Mouse (Mus musculus): ENCODE measurements around the gene Serpini1. TPM values are rescaled to one million over a fixed set of nuclear protein-coding genes. Genes with fewer than 3 reads are reported as not detected.
"Not testable (repeated sequence)": the region's sequence is repeated elsewhere in the genome, so short reads cannot be mapped to it uniquely, and the experiment has no call there.

Gene Serpini1
- polyA plus RNA-seq, 1 experiment from 2014 or later: 3.9 TPM

- TF ChIP-seq CTCF (IDR thresholded peaks at IDR 0.05; ENCODE audit: low read depth) (no peak), EP300 (optimal IDR thresholded peaks at IDR 0.05) (no peak)
- Histone ChIP-seq H3K27ac (replicated peaks) (no peak overlapping the region), H3K4me2 (replicated peaks; ENCODE audit: low read depth) (no peak overlapping the region), H3K27me3 (ENCODE audit: control insufficient read depth, insufficient read depth, low read length) (no peaks in the 10 kb centered on the region), H3K9me3 (ENCODE audit: control insufficient read depth, low read length) (no peaks in the 10 kb centered on the region), H3K4me1 (replicated peaks; ENCODE audit: control insufficient read depth, insufficient read depth) (no peaks in the 10 kb centered on the region), H3K36me3 (ENCODE audit: control insufficient read depth, insufficient read depth, low read length) (no peaks in the 10 kb centered on the region), H3K9ac (ENCODE audit: low read length) (no peak overlapping the region), H3K4me3 (ENCODE audit: low read depth, low read length) (no peak overlapping the region)
- ATAC-seq (ENCODE audit: low FRiP score, low TSS enrichment) (no peak), DNase-seq (ENCODE audit: low spot score) (no peak)
Measured at GRCm38 (mm10) chr3:75647542-75647941, 90.2 kb downstream of the Serpini1 start.

DNA sequence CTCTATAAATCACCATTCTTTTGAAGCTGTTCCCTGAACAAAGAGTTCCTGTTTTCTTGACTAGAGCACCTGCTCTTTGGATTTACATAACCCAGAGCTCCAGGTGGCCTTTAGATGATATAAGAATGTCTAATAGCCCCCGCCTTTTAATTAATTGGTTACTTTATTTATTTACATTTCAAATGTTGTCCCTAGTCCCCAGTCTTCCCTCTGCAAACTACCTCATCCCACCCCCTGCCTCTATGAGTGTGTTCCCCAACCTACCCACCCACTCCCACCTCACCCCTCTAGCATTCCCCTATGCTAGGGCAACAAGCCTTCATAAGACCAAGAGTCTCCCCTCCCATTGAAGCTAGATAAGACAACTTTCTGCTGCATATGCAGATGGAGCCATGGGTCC is 90.9 kb downstream of the Serpini1 start:
- no peak for DNase-seq (ENCODE audit: low spot score)
- WGBS: 81% methylated on average over 1 of the region's 1 CpGs

DNA sequence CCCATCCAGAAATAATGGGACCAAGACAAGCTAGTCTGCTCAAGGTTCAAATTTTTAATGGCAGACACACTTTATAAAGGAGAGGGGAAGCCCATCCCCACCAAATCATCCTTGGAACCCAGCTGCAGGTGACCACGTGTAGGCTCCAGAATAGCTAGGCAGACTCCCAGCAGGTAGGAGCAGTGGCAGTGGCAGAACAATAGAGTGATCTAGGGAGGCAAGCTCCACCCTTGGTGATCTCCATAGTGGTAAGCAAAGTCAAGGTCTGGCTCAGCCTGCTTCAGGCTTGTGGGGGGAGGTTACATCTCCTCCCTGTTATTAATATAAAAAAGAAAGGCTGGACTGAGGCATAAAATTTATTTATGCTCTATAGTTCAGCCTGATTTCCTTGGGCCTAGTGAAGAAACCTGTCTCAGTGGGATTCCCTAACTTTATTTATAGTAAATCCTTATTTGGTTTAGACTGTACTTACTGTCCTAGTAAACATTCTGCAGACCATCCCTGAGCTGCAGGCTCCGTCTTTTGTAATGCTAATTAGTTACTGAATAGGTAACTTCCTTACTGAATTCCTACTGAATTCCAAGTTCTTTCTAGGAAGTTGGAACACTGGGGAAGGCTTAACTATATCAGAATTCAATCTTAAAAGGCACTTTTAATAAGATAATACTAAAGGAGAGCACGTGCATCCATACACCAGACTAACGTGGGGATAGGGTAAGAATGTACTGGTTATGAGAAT is 93.2 kb downstream of the Serpini1 start:
- not testable (repeated sequence) for H3K4me2 ChIP-seq (replicated peaks; ENCODE audit: low read depth); H3K27ac ChIP-seq (replicated peaks); H3K4me3 ChIP-seq (ENCODE audit: low read depth, low read length); ATAC-seq (ENCODE audit: low FRiP score, low TSS enrichment); H3K27me3 ChIP-seq (ENCODE audit: control insufficient read depth, insufficient read depth, low read length); H3K36me3 ChIP-seq (ENCODE audit: control insufficient read depth, insufficient read depth, low read length); DNase-seq (ENCODE audit: low spot score); H3K4me1 ChIP-seq (replicated peaks; ENCODE audit: control insufficient read depth, insufficient read depth); H3K9ac ChIP-seq (ENCODE audit: low read length); H3K9me3 ChIP-seq (ENCODE audit: control insufficient read depth, low read length)
- WGBS: 53% methylated on average over 4 of the region's 4 CpGs

More for the DNA sequence above, 90.9 kb downstream of the Serpini1 start:
- TF ChIP-seq EP300 (optimal IDR thresholded peaks at IDR 0.05) (no peak), CTCF (IDR thresholded peaks at IDR 0.05; ENCODE audit: low read depth) (no peak)
- Histone ChIP-seq H3K4me1 (replicated peaks; ENCODE audit: control insufficient read depth, insufficient read depth) (no peaks in the 10 kb centered on the region), H3K9ac (ENCODE audit: low read length) (no peak overlapping the region), H3K27ac (replicated peaks) (no peak overlapping the region), H3K36me3 (ENCODE audit: control insufficient read depth, insufficient read depth, low read length) (no peaks in the 10 kb centered on the region), H3K4me2 (replicated peaks; ENCODE audit: low read depth) (no peak overlapping the region), H3K9me3 (ENCODE audit: control insufficient read depth, low read length) (no peaks in the 10 kb centered on the region), H3K27me3 (ENCODE audit: control insufficient read depth, insufficient read depth, low read length) (no peaks in the 10 kb centered on the region), H3K4me3 (ENCODE audit: low read depth, low read length) (no peak overlapping the region)
- no peak for ATAC-seq (ENCODE audit: low FRiP score, low TSS enrichment)

DNA sequence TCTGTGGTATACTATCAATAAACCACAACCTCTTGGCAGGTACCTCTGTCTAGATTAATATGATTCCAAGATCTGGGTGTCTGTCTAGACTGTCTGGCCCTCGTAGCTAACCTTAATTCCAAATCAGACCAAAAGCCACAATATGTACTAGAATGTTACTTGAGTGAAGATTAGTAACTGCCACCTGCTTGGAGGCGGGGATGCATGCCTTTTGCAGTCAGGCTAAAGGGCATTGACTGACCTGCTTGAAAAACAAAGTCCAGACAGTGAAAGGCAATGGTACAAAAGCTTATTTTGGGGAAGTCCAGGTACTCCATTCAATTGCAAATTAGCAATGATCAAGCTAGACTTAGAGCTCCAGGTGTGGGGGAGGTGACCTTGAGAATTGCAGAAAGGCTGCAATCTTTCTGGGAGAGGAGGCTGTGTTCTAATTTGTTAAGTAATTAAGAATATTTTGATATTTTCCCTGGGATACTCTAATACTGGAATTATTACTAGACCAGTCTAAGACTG is 94.3 kb downstream of the Serpini1 start:
- no peak overlapping the region for H3K27ac ChIP-seq (replicated peaks)
- H3K27me3 ChIP-seq (ENCODE audit: control insufficient read depth, insufficient read depth, low read length): no peaks in the 10 kb centered on the region
- H3K9ac ChIP-seq (ENCODE audit: low read length): no peak overlapping the region
- DNase-seq (ENCODE audit: low spot score) (no peak), ATAC-seq (ENCODE audit: low FRiP score, low TSS enrichment) (no peak)
- WGBS: 63% methylated on average over 2 of the region's 2 CpGs
- H3K4me2 ChIP-seq (replicated peaks; ENCODE audit: low read depth): no peak overlapping the region
- no peaks in the 10 kb centered on the region for H3K9me3 ChIP-seq (ENCODE audit: control insufficient read depth, low read length)
- no peaks in the 10 kb centered on the region for H3K36me3 ChIP-seq (ENCODE audit: control insufficient read depth, insufficient read depth, low read length)
- H3K4me3 ChIP-seq (ENCODE audit: low read depth, low read length): no peak overlapping the region
- TF ChIP-seq CTCF (IDR thresholded peaks at IDR 0.05; ENCODE audit: low read depth) (no peak), EP300 (optimal IDR thresholded peaks at IDR 0.05) (no peak)
- no peaks in the 10 kb centered on the region for H3K4me1 ChIP-seq (replicated peaks; ENCODE audit: control insufficient read depth, insufficient read depth)

DNA sequence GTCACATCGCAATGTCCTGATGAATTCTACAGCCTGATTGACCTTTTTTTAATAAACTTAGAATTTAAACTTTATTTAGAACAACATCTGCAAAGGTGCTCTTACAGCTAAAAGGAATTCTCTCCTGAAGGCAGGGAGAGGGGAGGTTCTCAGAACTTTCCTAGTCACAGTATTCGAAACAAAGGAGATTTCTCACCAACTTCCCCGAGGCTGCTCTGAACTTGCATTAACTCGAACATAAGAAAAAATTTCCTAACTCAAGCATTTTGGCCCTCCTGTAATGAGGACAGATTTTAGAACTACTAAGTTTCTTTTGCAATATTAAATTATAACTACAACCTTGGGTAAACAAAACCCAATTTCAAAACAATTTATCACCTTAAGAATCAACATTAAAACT is 96.6 kb downstream of the Serpini1 start:
- ATAC-seq (ENCODE audit: low FRiP score, low TSS enrichment); H3K27ac ChIP-seq (replicated peaks); H3K4me2 ChIP-seq (replicated peaks; ENCODE audit: low read depth); H3K27me3 ChIP-seq (ENCODE audit: control insufficient read depth, insufficient read depth, low read length); H3K9me3 ChIP-seq (ENCODE audit: control insufficient read depth, low read length); H3K36me3 ChIP-seq (ENCODE audit: control insufficient read depth, insufficient read depth, low read length); DNase-seq (ENCODE audit: low spot score); H3K4me3 ChIP-seq (ENCODE audit: low read depth, low read length); H3K4me1 ChIP-seq (replicated peaks; ENCODE audit: control insufficient read depth, insufficient read depth); H3K9ac ChIP-seq (ENCODE audit: low read length): not testable (repeated sequence)
- WGBS: 69% methylated on average over 4 of the region's 4 CpGs

DNA sequence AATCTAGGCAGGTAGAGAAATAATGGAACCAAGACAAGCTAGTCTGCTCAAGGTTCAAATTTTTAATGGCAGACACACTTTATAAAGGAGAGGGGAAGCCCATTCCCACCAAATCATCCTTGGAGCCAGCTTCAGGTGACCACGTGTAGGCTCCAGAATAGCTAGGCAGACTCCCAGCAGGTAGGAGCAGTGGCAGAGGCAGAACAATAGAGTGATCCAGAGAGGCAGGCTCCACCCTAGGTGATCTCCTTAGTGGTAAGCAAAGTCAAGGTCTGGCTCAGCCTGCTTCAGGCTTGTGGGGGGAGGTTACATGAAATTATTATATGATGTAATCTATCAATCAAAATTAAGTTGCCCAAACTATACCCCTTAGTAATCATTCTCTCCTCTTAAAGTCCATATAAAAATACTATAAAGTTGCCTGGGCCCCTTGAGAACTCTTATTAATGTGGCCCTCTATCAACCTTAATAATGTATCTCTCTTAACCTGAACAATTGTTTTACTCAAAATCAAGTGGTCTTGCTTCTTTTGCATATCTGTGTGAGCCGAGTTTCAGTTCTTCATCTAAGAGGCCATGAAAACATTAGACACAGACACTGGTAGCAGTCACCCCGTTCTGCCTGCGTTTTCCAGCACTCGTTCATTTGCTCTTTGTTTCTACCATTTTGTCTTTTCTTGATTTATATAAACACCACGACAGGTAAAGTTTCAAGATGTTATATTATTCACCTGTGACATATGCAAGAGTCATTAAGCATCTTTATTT is 98.4 kb downstream of the Serpini1 start:
- ATAC-seq (ENCODE audit: low FRiP score, low TSS enrichment) (no peak), DNase-seq (ENCODE audit: low spot score) (no peak)
- H3K27me3 ChIP-seq (ENCODE audit: control insufficient read depth, insufficient read depth, low read length): no peaks in the 10 kb centered on the region
- H3K9ac ChIP-seq (ENCODE audit: low read length): no peak overlapping the region
- H3K27ac ChIP-seq (replicated peaks): no peak overlapping the region
- no peaks in the 10 kb centered on the region for H3K36me3 ChIP-seq (ENCODE audit: control insufficient read depth, insufficient read depth, low read length)
- WGBS: 74% methylated on average over 6 of the region's 6 CpGs
- TF ChIP-seq CTCF (IDR thresholded peaks at IDR 0.05; ENCODE audit: low read depth): no peak
- no peak for TF ChIP-seq EP300 (optimal IDR thresholded peaks at IDR 0.05)
- no peaks in the 10 kb centered on the region for H3K9me3 ChIP-seq (ENCODE audit: control insufficient read depth, low read length)
- H3K4me2 ChIP-seq (replicated peaks; ENCODE audit: low read depth): no peak overlapping the region
- H3K4me1 ChIP-seq (replicated peaks; ENCODE audit: control insufficient read depth, insufficient read depth): no peaks in the 10 kb centered on the region
- no peak overlapping the region for H3K4me3 ChIP-seq (ENCODE audit: low read depth, low read length)

Measured in stomach, postnatal 0 days (tissue).